Mouse (Mus musculus) lung, embryonic 15.5 days (tissue): ENCODE measurements around the gene Iqcj. TPM values are rescaled to one million over a fixed set of nuclear protein-coding genes. Genes with fewer than 3 reads are reported as not detected.

Experiments used
- ATAC-seq: fragments of 200-750 bp; cut with Nextera tagmentation; 2 replicates; pipeline ENCODE4 v1.8.0; 2017; ENCODE audit warnings: moderate number of reproducible peaks, borderline replicate concordance; ENCODE audit not compliant: low FRiP score, low TSS enrichment; ENCODE audit errors: extremely low read depth
- H3K27ac ChIP-seq: fragments of 300-500 bp; sonication (generic); 2 replicates; pipeline ENCODE4 v1.5.1; 2015; ENCODE audit warnings: moderate library complexity, mild to moderate bottlenecking, inconsistent platforms
- H3K27me3 ChIP-seq: fragments of 300-500 bp; sonication (generic); 2 replicates; pipeline ENCODE4 v1.6.1; 2015; ENCODE audit warnings: inconsistent platforms
- H3K36me3 ChIP-seq: fragments of 300-500 bp; sonication (generic); 2 replicates; pipeline ENCODE4 v1.6.1; 2015; ENCODE audit warnings: inconsistent platforms
- H3K4me1 ChIP-seq: fragments of 300-500 bp; sonication (generic); 2 replicates; pipeline ENCODE4 v1.6.1; 2015; ENCODE audit warnings: inconsistent platforms
- H3K4me2 ChIP-seq: fragments of 300-500 bp; sonication (generic); 2 replicates; pipeline ENCODE4 v1.6.1; 2015; ENCODE audit warnings: inconsistent platforms, mild to moderate bottlenecking, moderate library complexity
- H3K4me3 ChIP-seq: fragments of 300-500 bp; sonication (generic); 2 replicates; pipeline ENCODE4 v1.5.1; 2015; ENCODE audit warnings: mild to moderate bottlenecking, inconsistent platforms
- H3K9ac ChIP-seq: fragments of 300-500 bp; sonication (generic); 2 replicates; pipeline ENCODE4 v1.6.1; 2015; ENCODE audit warnings: inconsistent platforms
- H3K9me3 ChIP-seq: fragments of 300-500 bp; sonication (generic); 2 replicates; pipeline ENCODE4 v1.6.1; 2016; ENCODE audit warnings: inconsistent platforms
- WGBS: fragments of 180-500 bp; shearing (Covaris S2); methylation state at CpG from one replicate; pipeline ENCODE4 v1.1.7; 2015; 5-methylcytosine and 5-hydroxymethylcytosine counted together
- polyA plus RNA-seq: library from polyadenylated mRNA; unstranded; fragments of >200 nt; fragmentation: Nextera tagmentation; extraction: Ambion mirVana; gene quantifications from 2 replicates; pipeline ENCODE4 v1.2.1, GENCODE M21; 2015

Iqcj gene
- polyA plus RNA-seq, 1 experiment from 2014 or later = not detected

- no peak for ATAC-seq
- no peak overlapping the region for H3K4me2 ChIP-seq
- H3K36me3 ChIP-seq = no peaks in the 10 kb centered on the region
- H3K27ac ChIP-seq = no peak overlapping the region
- 79% methylated on average over 3 of the region's 3 CpGs for WGBS
- no peaks in the 10 kb centered on the region for H3K4me1 ChIP-seq
- no peaks in the 10 kb centered on the region for H3K9me3 ChIP-seq
- no peak overlapping the region for H3K4me3 ChIP-seq
- H3K9ac ChIP-seq = no peak overlapping the region
- no peaks in the 10 kb centered on the region for H3K27me3 ChIP-seq
Observed at GRCm38 (mm10) chr3:67918098-67918497, 26.1 kb downstream of the Iqcj start.

DNA sequence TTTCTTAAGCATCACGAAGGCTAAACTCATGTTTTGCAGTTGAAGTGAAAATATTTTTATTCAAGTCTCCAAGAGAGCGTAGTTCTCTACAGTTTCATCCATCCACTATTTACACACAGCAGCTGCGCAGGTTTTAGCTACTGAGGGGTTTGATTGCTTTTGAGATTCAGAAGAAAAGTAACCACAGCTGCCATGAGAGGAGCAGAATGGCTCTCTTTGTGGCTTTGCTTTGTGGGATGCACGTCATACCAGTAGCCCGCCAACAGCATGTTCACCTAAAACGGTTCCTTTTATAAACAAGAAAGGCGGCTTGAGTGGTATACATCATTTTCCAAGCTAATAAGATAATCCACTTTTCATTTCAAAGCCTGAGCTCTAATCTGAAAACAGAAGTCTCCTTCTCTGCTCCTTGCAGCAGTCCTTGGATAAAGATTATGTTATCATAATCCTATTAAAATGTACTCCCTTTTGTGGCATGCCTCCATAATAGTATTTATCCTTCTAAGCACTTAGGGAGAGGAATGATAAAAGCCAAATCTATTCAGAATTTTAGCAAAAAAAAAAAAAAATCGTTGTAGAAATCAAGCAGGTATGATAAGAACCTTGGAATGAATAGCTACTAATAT, 26.7 kb downstream of the Iqcj start:
- H3K9ac ChIP-seq = no peak overlapping the region
- H3K4me1 ChIP-seq = no peaks in the 10 kb centered on the region
- no peak overlapping the region for H3K27ac ChIP-seq
- no peaks in the 10 kb centered on the region for H3K9me3 ChIP-seq
- no peak overlapping the region for H3K4me2 ChIP-seq
- no peaks in the 10 kb centered on the region for H3K27me3 ChIP-seq
- H3K36me3 ChIP-seq = no peaks in the 10 kb centered on the region
- ATAC-seq = no peak
- 46% methylated on average over 8 of the region's 8 CpGs for WGBS
- H3K4me3 ChIP-seq = no peak overlapping the region

DNA sequence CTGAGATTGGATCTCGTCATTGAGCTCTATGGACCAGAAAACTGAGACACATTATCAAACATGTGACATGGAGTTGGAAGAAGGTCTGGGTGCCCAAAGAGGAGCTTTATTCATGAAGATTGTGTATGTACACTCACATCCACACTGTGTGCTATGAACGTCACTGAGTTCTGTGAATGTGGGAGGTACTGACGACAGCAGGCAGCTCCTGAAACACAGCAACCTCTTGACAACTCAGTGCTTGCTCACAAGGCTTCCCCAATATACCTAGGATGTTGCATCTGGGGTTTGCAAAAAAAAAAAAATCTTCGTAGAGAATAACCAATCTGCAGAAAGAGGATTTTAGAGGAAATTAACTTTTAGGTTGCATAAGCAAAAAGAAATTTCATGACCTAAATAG, 31.1 kb downstream of the Iqcj start:
- H3K27ac ChIP-seq = no peak overlapping the region
- no peaks in the 10 kb centered on the region for H3K9me3 ChIP-seq
- ATAC-seq = no peak
- no peak overlapping the region for H3K4me3 ChIP-seq
- no peaks in the 10 kb centered on the region for H3K4me1 ChIP-seq
- no peak overlapping the region for H3K9ac ChIP-seq
- no peaks in the 10 kb centered on the region for H3K36me3 ChIP-seq
- H3K27me3 ChIP-seq = no peaks in the 10 kb centered on the region
- 75% methylated on average over 4 of the region's 4 CpGs for WGBS
- H3K4me2 ChIP-seq = no peak overlapping the region

- WGBS = 55% methylated on average over 2 of the region's 2 CpGs
- Histone ChIP-seq H3K9ac (no peak overlapping the region), H3K27ac (no peak overlapping the region), H3K4me3 (no peak overlapping the region), H3K27me3 (no peaks in the 10 kb centered on the region), H3K4me2 (no peak overlapping the region), H3K9me3 (no peaks in the 10 kb centered on the region), H3K4me1 (no peaks in the 10 kb centered on the region), H3K36me3 (no peaks in the 10 kb centered on the region)
- ATAC-seq = no peak
Observed at GRCm38 (mm10) chr3:67925453-67925852, 33.4 kb downstream of the Iqcj start.

DNA sequence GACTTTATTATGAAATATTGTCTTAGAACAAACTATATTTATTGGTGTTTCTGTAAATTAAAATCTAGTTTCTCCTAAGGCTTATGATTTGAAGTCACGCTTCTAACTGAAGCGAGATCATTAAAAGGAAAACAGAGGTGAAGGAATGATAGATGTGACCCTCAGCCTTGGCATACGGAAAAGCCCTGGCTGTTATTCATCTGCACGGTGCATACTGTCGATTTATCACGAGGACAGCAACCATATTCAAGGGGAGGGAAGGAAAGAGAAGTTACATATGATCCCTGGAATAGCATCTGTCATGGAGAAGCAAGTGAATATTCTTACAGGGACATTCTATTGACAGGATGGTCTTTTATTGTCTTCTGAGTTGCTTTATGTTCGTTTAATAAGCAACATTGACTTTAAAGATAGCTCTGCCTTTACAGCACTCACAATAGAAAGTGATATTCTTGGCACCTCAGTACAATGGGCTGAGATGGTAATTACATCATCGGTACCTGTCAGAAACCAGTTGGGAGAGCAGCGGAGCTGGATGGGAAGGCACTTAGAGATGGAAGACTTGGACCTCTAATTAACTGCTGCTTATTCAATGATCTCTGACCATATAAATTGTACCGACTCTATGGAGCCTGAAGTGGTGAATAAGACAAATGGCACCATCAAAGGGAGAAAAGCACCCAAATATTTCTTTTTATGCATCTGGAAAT, 38.6 kb downstream of the Iqcj start:
- Histone ChIP-seq H3K4me2 (no peak overlapping the region), H3K9me3 (no peaks in the 10 kb centered on the region)

DNA sequence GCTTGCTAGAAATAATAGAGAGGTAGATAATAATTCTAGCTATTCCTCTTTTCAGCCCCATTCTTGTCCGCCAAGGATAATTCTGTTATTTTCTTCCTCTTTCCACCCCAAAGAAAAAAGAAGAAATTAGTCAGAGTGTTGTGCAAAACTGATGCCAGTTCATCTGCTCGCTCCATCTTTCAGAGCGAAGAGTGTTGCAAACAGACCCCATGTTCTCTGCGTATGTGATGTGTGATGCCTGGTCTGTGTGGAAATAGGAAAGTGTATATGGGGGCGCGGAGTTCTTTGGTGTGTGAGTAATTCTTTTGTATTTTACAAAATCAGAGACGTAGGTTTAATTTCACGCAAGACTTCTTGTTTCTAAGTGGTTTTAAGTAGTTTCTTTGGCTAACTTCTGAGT, 39.2 kb downstream of the Iqcj start:
- Histone ChIP-seq H3K36me3 (no peaks in the 10 kb centered on the region), H3K9me3 (no peaks in the 10 kb centered on the region), H3K4me2 (no peak overlapping the region), H3K27ac (no peak overlapping the region), H3K4me3 (no peak overlapping the region), H3K27me3 (no peaks in the 10 kb centered on the region), H3K4me1 (no peaks in the 10 kb centered on the region), H3K9ac (no peak overlapping the region)
- 91% methylated on average over 8 of the region's 8 CpGs for WGBS
- ATAC-seq = no peak

More for the DNA sequence above, 38.6 kb downstream of the Iqcj start:
- ATAC-seq = no peak
- Histone ChIP-seq H3K4me1 (no peaks in the 10 kb centered on the region), H3K36me3 (no peaks in the 10 kb centered on the region), H3K27me3 (no peaks in the 10 kb centered on the region), H3K4me3 (no peak overlapping the region), H3K9ac (no peak overlapping the region), H3K27ac (no peak overlapping the region)
- WGBS = 74% methylated on average over 10 of the region's 10 CpGs

DNA sequence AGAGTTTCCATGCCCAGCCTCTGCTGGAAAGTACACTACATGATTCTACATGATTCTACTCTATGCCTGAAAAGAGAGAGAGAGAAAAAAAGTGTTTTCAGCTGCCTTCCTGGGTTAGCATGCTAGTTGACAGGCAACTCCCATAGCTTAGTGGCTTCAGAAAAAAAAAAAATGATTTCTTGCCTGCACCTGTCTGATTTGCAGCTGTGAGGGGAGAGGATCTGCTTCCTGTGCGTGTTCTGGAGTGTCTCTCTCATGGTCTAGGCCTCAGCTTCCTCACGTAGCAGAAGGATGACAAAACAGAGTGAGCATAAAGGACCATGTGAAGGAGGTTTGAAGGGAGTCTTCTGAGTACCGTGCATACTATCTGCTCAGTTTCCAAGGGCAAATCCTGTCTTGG, 39.9 kb downstream of the Iqcj start:
- no peaks in the 10 kb centered on the region for H3K36me3 ChIP-seq
- no peaks in the 10 kb centered on the region for H3K9me3 ChIP-seq
- ATAC-seq = no peak
- WGBS = 70% methylated on average over 3 of the region's 3 CpGs
- no peaks in the 10 kb centered on the region for H3K27me3 ChIP-seq
- no peaks in the 10 kb centered on the region for H3K4me1 ChIP-seq
- no peak overlapping the region for H3K27ac ChIP-seq
- H3K9ac ChIP-seq = no peak overlapping the region
- no peak overlapping the region for H3K4me3 ChIP-seq
- H3K4me2 ChIP-seq = no peak overlapping the region

DNA sequence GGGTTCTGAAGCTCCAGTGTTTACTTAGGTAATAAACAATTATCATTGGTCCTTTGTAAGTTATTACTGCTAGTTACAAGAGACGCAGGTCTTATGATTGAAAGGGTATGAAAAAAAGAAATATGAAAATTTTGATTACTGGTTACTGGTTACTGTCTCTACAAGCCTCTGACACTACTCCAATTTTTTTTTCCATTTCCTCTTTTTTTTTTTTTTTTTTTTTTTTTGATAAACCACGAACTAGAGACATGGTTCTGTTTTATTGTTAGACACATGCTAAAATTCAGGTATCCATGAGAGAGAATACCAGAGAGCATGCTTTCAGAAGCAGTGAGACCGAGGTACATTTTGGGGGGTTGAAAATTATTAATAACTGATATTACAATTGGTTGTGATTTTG, 43.8 kb downstream of the Iqcj start:
- Histone ChIP-seq H3K27me3 (no peaks in the 10 kb centered on the region), H3K9me3 (no peaks in the 10 kb centered on the region), H3K4me3 (no peak overlapping the region), H3K4me2 (no peak overlapping the region), H3K4me1 (no peaks in the 10 kb centered on the region), H3K9ac (no peak overlapping the region), H3K27ac (no peak overlapping the region), H3K36me3 (no peaks in the 10 kb centered on the region)
- WGBS = 55% methylated on average over 3 of the region's 3 CpGs
- no peak for ATAC-seq

DNA sequence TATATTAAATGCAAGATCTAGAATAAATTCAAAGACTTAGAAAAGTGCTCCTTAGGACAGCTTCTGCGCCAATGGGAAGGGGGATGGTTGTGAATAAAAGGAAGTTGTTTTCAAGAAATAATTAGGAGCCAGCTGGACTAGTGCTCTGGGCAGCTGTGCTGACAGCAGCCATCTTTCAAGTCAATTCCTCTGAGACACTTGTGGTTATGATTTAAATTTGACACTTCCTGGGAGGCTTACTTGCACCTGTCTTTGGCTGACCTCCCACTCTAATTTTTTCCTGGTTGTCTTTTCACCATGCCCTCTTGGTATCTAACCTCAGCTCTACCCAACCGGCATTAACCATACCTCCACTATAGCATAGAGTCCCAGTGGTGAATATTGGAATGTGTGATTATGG, 55.0 kb downstream of the Iqcj start:
- 70% methylated on average over 2 of the region's 2 CpGs for WGBS

DNA sequence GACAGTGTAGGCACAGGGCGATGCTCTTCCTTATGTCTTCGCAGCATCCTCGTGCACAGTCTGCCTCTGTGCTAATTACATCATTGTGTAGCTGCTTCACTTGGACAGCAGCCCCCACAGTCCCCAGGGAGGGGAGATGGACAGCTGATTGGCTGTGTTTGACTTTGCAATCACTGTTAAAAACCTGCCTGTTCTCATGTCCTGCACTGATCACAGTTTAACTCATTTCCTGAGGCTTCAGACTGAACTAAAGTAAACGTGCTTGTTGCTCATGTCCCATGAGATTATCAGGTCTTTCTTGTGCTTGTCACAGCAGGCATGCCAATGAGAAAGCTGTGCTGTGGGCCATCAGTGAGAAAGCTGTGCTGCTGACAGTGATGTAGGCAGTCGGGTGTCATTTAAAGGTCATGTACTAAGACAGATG, 60.5 kb downstream of the Iqcj start:
- Histone ChIP-seq H3K4me2 (no peak overlapping the region), H3K4me3 (no peak overlapping the region), H3K4me1 (0 out of 2 replicates have a peak, but pooled peaks cover 4% of the 10 kb centered on the region), H3K36me3 (no peaks in the 10 kb centered on the region), H3K27me3 (no peaks in the 10 kb centered on the region), H3K9ac (no peak overlapping the region), H3K9me3 (no peaks in the 10 kb centered on the region), H3K27ac (no peak overlapping the region)
- WGBS = 43% methylated on average over 5 of the region's 5 CpGs
- no peak for ATAC-seq

More for the DNA sequence above, 55.0 kb downstream of the Iqcj start:
- Histone ChIP-seq H3K9me3 (no peaks in the 10 kb centered on the region), H3K27ac (no peak overlapping the region), H3K4me2 (no peak overlapping the region), H3K9ac (no peak overlapping the region), H3K4me3 (no peak overlapping the region), H3K36me3 (no peaks in the 10 kb centered on the region), H3K27me3 (no peaks in the 10 kb centered on the region), H3K4me1 (no peaks in the 10 kb centered on the region)
- ATAC-seq = no peak

- ATAC-seq = no peak
- no peaks in the 10 kb centered on the region for H3K9me3 ChIP-seq
- H3K27me3 ChIP-seq = no peaks in the 10 kb centered on the region
- 0 out of 2 replicates have a peak, but pooled peaks cover 4% of the 10 kb centered on the region for H3K4me1 ChIP-seq
- H3K9ac ChIP-seq = no peak overlapping the region
- H3K36me3 ChIP-seq = no peaks in the 10 kb centered on the region
- no peak overlapping the region for H3K4me3 ChIP-seq
- H3K4me2 ChIP-seq = no peak overlapping the region
- 23% methylated on average over 5 of the region's 5 CpGs for WGBS
- no peak overlapping the region for H3K27ac ChIP-seq
Observed at GRCm38 (mm10) chr3:67954459-67955065, 62.5 kb downstream of the Iqcj start.

DNA sequence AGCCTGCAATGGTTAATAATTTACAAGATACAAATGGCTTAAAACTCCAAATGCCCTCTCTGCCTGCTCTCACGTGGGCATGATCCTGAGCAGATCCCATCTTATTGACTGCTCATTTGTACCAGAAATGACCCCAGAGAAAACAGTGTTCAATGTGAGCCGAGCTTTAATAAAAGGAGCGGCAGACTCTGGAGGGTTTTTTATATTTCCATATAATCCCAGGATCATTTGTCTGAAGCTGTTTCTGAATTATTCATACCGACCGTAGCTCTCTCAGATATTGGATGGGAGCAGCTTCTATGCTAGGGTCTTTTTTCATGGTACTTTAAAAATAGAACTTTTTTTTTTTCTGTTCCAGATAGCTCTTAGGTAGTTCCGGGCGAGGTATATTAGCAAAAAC, 67.7 kb downstream of the Iqcj start:
- 56% methylated on average over 7 of the region's 7 CpGs for WGBS
- H3K36me3 ChIP-seq = no peaks in the 10 kb centered on the region

More for the DNA sequence above, 67.7 kb downstream of the Iqcj start:
- Histone ChIP-seq H3K9ac (no peak overlapping the region), H3K4me3 (no peak overlapping the region), H3K27ac (no peak overlapping the region), H3K4me2 (no peak overlapping the region), H3K4me1 (0 out of 2 replicates have a peak, but pooled peaks cover under 1% of the 10 kb centered on the region), H3K9me3 (no peaks in the 10 kb centered on the region), H3K27me3 (no peaks in the 10 kb centered on the region)
- no peak for ATAC-seq
